Mouse (Mus musculus) right cerebral cortex, postnatal 14 days (tissue): ENCODE measurements around the gene Tut4.

Experiments
- DNase-seq: peaks from one replicate; pipeline ENCODE4 v3.0.0; 2022

The Tut4 gene

DNA sequence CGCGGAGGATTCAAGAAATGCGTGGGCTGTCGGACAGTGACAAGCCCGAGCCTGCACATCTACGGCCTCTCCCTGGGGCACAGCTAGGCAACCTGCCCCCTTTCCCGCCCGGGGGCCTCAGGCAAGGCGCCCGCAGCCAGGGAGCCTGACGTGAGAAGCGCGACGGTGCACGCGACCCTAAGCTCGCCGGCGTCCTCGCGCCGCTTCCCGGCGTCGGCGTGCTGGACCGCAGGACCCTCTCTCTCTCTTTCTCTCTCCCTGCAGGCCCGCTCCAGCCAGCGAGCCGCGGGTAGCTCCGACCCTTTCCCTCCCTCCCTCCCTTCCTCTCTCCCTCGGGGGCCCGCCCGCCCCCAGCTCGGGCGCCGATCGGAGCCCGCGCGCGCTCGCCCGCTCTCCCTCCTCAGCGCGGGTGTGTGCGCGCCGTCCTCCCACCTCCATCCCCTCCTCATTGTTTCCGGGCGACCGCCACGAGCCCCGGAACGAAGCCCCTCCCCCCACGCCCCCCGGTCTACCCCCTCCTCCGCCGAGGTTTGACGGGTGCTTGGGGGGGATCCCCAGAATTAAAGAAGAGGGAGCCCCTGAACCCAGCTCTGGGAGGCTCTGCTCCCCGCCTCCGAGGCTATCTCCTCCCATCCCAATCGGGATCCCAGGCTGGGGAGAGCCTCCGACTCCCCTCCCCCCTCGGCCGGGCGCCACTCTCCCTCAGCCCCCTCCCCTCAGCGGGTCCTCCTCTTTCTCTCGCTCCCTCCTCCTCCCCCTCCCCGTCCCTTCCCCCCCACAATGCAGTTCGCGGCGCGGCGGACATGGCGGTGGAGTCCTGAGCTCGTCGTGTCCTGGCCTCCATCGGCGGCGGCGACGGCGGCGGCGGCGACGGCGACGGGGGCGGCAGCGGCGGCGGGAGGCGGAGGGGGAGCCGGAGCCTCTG, at the start of gene Tut4:
Tut4 (plus strand) TSS at position 196 of the 925 bp plus-strand sequence.
- peak; percentile 90 for DNase-seq

DNA sequence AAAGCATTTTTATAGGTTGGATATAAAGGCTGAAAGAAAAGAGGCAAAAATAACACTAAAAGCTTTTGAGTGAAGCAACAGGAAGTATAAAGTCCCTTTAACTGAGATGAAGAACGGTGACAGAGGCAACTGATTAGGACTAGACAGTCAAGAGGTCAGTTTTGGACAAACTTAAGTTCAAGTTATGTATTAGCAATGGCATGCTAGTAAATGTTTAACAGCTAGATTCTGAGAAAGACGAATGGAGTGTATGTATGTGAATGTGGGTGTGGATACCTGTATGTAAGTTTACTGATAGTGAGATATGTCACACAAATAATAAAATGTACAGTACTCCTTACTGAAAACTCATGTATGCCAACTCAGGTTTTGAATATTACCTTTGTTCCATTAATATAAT, 34.6 kb upstream of the Tut4 start:
- no peak for DNase-seq

DNA sequence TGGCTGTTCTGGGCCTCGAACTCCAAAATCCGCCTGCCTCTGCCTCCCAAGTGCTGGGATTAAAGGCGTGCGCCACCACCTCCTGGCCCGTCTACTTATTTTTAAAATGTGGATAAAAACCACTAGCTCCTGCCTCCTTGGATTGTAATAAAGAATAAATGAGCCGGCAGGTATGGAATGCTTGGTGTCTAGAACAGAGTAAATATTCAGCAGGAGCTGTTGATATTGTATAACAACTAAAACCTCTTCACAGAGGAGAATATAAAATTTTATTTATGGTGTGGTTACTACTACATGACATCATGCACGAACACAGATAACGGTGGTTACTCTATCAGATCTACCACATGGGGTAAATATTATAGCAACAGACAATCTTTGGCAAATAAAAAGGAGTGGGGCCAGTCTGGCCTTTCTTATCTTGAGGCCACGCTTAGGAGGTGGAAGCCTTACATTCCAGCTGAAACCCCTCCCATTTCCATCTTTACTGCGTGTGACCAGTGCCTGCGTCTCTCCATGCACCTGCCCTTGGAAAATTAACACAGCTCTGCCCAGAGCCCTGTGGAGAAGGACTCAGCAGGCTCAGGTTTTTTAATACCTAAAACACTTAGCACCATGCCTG, 31.4 kb upstream of the Tut4 start:
- DNase-seq, result no peak

DNA sequence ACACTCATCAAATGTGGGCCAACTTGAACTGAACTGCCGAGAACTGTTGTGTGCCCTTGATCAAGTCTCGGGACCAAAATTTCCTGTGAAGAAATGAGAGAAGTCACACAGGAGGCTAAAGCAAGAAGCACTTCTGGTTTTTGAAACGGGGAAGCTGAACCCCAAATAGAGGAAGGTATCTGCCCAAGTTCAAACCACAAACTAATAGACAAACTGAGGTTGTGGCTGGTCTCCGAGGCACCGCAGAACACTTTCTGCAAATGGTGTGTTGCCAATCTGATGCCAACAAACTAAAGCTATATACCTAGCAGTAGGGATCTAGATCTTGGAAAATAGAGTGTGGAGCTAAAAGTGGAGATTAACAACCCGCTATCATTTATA, 30.9 kb upstream of the Tut4 start:
- DNase-seq, result no peak

DNA sequence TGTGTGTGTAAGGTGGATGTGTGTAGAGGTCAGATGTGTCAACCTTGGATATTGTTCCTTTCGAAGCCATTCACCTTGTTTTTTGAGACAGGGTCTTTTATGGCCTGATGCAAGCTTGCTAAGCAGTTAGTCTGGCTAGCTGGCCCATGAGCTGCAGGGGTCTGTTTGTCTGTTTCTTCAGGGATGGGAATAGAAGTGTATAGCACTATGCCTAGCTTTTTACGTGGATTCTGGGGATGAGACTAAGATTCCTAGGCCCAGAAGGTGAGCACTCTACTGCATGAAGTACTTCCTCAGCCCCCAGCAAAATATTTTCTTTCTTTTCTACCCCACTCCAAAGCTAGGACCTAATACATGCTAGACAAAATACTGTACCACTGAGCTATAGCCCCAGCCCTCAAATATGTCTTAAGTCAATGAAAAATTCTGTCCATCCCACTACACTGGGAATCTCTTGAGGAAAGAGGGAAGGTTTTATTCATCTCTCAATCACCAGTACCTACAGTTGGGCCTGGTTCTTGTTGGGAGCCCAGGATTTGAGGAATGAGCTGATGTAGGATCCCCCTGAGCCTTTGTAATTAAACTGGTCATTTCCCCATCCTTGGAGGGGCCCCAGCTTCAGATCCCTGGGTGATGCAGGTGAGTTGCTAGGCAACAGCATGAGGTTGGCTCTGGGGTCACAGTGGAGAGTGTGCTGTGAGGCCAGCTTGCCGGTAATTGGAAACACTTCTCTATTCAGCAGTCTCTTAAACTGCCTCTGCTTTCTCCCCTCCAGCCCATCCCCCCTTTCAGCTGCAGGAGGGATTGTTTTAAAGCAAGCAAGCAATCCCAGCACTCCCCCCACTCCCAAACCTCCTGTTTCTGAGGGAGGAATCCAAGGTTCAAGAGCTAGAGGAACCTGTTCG, 28.3 kb upstream of the Tut4 start:
- DNase-seq, result no peak

DNA sequence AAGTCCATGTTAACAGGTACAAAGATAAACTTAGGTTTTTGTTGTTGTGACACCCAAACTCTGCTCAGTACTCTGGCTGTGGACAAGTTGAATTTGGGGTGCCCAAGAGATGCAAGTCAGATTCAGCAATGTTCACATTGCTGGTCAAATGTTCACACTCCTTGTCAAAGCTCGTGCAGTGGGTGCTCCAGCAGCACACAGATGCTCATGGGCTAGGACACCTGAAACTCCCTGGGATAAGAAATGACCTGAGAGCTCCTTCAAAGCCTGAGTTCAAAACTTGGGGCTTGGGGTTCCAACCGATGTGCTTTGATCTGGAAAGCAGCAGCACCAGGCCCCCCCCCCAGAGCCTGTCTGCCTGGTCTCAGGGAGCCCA, 27.7 kb upstream of the Tut4 start:
- no peak for DNase-seq

DNA sequence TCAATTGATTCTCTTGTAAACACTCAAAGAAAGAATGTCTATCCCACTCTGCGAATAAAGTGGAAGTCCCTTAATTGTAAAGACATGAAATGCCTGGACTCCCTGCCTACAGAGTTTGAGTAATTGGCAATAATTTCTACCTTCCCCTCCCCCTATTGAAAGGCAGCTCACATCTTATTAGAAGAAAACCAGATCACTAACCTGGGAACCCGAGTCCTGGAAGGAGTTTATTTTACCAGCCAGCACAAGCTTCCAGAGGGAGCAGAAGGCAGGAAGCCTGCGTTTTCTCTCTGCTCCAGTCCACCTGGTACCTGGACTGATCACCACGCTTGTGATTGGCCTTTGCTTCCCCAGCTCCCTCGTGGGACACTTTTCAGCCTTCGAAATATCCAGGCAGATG, 25.9 kb upstream of the Tut4 start:
- no peak for DNase-seq

DNA sequence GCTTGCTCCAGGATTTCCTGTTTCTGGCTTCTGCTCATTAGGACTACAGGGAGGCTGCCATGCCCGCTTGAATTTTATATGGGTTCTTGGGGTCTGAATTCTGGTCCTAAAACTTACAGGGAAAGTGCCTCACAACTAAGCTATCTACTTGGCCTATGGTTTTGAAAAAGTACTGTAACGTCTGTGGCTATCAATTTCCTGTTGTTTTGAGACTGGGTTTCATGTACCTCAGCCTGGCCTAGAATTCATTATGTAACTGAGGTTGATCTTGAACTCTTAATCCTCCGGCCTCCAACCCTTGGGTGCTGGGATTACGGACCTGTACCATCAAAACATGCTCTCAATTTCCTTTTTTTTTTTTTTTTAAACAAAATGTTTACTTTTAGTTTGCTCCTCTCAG, 25.0 kb upstream of the Tut4 start:
- DNase-seq, result no peak

DNA sequence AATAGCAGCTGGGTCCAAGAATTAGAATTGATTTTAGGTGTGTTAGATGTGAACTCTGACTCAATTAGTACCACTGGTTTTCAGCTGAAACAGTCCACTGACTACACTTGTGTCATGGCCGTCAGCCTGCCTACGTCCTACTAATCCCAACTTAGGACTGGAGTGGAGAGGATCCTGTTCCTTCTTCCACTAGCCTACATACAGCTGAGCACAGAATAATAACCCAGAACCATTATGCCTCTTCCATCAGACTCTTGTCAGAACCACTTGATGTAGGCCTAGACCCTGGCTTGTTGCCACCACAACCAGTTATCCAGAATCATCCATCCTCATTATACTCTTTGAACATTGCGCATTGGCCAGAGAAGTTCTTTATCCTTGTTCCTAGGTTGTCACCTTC, 24.4 kb upstream of the Tut4 start:
- DNase-seq, result no peak

DNA sequence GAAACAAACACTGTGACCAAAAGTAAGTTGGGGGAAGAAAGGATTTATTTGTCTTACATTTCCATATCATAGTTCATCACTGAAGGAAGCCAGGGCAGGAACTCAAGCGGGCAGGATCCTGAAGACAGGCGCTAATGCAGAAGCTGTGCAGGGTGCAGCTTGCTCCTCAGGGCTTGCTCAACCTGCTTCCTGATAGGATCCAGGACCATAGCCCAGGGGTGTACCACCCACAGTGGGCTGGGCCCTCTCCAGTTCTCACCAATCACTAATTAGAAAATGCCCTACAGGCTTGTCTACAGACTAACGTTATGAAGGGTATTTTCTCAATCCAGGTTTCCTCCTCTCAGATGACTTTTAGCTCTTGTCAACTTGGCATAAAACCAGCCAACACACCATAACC, 23.6 kb upstream of the Tut4 start:
- DNase-seq, result no peak

DNA sequence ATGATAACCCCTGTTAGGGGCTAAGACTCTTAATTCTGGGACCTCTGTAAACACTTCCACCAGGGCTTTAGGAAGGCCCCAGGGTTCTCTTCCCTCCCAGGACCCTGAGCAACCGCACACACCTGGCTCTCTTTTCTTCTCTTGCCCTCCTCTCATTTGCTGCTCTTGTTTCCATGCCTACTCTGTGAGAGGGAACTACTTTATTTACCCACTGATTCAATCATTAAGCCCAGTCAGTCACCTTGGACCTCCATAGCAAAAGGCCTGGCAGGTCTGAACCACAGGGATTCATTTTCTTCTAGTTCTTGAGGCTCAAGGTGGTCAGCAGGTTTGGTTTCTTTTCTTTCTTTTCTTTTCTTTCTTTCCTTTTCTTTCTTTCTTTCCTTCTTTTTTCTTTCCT, 23.0 kb upstream of the Tut4 start:
- no peak for DNase-seq

DNA sequence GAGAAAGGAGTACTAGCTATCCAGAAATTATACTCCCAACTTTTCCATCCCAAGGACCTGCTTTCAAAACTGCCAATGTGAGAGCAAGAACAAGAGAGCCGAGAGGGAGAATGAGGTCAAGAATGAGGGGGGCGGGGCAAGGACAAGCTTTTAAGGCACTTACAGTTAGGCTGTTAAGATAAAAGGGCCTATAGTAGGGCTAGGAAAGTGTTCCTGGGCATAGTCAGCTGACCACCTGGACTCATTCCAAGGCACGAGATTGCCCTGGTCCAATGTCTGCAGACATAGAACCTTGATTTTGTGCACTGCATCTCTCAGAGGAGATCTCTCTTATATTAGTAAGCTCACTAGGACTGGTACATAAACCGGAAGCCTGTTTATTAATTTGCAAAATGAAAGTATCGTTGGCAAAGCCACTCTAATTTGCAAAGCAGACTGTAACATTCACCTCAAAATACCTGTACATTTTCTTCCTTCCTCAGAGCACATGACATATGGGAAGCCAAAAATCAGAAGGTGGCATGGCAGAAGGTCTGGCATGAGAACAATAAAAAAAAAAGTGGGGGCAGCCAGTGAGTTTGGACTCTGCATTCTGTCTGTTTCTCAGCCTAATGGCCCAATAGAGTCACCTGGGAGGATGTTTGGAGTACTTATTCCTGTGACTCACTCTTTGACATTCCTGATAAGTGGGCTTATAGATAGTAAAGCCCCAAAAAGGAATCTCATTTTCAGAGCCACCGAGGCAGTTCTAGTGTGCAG, 21.0 kb upstream of the Tut4 start:
- no peak for DNase-seq

DNA sequence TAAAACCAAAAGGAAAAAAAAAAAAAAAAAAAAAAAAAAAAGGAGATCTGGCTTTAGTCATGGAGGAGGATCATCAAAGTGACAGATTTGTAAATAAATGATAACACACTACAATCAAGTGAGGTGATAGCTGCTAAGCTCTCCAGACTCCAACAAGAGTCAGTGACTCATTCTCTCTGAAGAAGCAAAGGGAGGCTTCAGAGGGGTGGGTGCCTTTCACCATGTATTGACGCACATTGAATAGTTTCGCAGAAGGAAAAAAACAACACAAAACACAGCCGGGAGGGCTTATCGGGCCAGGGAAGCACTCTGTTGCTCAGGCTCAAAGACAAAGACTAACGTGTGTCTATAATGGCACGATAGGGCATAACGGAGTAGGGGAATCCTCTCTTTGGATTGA, 11.1 kb upstream of the Tut4 start:
- no peak for DNase-seq

DNA sequence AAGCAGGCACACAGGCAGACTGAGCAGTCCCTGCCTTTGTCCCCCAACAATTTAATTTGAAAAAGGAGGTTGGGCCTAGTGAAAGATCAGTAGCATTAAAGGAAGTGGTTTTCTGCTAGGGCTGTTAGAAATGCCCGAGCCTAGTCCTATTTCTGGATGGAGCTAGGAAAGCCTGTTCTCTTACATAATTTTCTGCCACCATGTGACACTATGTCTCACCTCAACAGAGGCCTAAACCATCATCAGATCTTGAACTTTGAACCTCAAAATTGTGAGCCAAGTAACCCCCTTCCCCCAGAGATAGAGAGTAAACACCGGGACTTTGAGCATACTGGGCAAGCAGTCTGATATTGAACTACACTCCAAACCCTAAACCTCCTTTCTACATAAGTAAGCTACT, 3.2 kb upstream of the Tut4 start:
- no peak for DNase-seq

DNA sequence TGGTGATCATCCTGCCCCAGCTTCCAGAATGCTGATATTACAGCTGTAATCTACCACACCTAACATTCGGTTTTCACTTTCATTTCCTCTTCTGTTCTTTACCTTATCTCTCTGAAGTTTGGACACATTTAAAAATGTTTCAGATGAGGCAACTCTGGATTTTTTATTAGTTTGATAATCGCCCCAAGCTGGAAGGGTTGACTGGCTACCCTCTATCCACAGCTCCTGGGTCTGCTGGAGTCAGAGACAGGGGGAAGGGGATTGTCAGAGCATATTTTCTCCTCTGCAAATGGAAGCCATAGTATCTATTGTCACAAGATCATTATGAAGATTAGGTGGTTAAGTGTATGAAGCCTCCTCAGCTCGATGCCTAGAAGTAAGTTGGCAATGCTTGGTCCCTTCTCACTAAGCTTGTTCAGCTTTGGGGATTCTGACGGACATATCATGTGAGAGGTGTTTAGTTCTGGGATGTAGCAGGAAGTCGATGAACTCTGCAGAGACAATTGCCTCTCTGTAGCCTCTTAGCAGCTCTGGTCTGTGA, 955 bp upstream of the Tut4 start:
- no peak for DNase-seq

DNA sequence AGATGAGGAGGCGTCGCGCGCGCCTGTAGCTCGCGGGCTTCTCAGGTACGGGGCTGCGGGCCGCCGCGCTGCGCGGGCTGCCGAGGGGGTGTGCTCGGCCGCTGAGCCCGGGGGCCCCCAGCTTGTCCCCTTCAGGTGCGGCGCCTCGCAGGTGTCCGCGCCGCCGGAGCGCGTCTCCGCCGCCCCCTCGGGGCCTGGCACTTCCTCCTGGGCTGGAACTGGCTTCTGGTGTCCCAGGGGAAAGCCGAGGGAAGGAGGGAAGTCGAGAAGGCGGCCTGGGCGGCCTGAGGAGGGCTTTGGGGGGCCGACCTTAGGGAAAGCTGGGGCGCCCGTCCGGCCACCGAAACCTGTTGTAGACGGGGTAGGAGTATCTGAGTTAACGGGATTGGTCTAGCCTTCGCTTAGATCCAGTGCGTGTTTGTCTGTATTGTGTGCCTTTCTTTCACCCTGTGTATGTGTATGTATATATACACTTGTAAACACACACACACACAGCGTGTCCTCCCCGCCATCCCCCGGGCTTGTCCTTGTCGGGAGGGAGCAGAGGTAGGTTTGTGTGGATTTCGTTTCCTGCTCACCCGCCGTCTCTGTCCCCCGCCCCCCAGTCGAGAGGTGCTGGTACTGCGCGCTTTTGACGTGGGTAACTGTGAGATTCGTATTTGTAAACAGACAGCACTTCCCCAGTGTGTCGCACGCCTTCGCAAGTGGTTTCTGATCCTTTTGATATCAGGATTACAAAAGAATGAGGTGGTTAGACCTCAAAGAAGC, 1.1 kb downstream of the Tut4 start:
- peak; percentile 44 for DNase-seq

DNA sequence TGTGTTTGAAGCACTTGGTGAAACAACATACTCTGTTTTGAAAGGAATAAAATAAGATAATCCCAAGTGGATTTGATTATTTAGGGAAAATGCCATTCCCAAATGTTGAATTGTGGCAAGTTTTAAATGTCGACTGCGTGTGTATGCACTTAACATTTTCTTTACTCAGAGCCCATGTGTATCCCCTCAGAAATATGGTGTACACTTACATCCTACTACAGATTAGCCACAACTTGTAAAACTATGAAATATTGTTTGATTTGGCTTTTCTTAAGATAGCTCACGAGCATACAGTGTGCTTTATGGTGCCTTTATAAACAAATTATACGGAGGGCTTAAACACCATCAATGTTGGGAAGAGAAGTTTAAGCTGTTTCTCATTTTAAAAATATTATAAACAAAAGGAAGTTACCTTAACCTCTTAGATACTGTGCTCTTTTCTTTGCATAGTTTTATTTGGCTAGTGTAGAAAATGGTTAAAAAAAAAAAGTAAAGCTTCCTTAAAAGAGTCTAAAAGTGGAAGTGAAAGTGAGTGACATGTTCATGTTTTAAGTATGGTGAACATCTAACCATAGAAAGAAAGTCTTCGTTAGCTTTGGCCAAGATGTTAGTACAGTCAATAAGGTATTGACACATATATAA, 2.2 kb downstream of the Tut4 start:
- DNase-seq, result no peak

DNA sequence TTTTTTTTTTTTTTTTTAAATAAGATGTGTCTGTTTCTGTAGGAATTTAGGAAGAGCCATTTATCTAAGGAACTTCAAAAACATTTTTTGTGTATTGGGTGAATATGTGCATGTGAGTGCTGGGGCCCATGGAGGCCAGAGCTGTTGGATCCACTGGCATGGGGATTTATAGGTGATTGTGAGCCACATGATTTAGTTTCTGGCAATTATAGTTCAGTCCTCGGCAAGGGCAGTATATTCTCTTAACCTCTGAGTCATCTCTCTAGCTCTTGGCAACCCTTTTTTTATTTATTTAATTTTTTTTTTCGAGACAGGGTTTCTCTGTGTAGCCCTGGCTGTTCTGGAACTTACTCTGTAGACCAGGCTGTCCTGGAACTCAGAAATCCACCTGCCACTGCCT, 14.4 kb downstream of the Tut4 start:
- DNase-seq, result no peak

DNA sequence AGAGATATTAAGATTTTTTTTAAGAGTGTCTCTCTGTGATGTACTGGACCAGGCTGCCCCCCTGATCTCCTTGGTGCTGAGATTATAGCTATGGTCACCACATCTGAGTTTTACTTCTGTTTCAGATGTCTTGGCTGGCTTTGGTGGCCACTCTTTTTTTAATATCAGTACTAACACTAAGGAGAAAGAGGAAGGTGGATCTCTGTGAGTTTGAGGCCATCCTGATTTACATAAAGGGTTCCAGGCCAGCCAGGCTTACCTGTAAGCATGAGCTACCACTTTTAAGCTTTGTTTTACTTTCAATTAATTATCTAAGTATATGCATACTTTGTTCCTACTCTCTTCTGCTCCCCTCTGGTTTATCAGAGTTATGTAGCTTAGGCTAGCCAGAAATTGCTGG, 23.6 kb downstream of the Tut4 start:
- DNase-seq, result no peak

DNA sequence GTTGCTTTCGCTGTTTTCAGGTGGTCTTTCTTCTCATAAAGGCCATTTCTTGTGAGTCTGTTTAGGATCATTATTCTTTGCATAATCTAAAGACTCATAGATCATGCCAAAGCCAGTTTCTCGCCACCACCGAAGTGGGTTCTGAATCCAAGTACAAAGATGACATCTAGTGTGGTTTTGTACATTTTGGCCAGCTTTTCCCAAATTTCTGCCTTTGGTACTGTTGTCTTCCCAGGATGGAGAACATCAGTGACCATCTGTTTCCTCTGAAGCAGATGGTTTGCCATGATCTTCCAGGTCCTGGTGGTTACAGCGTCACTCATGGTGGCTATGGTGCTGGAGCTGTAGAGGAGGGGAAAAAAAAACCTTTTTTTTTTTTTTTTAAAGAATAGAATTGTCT, 25.0 kb downstream of the Tut4 start:
- no peak for DNase-seq

DNA sequence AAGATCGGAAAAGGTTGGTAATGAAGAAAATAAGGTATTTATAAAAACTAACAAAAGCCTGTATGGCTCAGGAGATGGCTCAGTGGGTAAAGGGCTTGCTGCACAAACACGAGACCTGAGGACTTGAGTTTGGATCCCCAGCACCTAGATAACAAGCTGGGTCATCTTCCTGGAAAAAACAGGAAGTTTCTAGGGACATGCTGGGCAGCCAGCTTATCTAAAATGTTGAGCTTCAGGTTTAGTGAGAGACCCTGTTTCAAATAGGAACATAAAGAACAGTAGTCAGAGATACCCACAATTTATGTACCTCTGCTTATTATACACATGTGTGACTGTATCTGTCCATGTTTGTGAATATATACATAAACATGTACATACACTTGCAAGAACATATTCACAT, 43.8 kb downstream of the Tut4 start:
- DNase-seq, result no peak
